Mouse (Mus musculus) hindbrain, embryonic 15.5 days (tissue): ENCODE measurements at regions not wholly inside any gene's neighbourhood (a gene's known extent, or its start where the extent isn't known, plus 50 kb on each side); places are given as distances from the start of the nearest gene placed in this dataset. TPM values are rescaled to one million over a fixed set of nuclear protein-coding genes. Genes with fewer than 3 reads are reported as not detected.

ENCODE experiments used
- ATAC-seq: fragments of 200-750 bp; cut with Nextera tagmentation; 2 replicates; pipeline ENCODE4 v1.8.0; 2017; ENCODE audit warnings: low read depth, moderate number of reproducible peaks, moderate TSS enrichment; ENCODE audit not compliant: low FRiP score
- H3K27ac ChIP-seq: fragments of 300-500 bp; sonication (generic); replicated peaks from 2 replicates; pipeline ENCODE4 v1.5.1; 2015; ENCODE audit warnings: mild to moderate bottlenecking, inconsistent platforms
- H3K27me3 ChIP-seq: fragments of 300-500 bp; sonication (generic); 2 replicates; pipeline ENCODE4 v1.6.1; 2015; ENCODE audit warnings: control low read depth, inconsistent platforms
- H3K36me3 ChIP-seq: fragments of 300-500 bp; sonication (generic); 2 replicates; pipeline ENCODE4 v1.6.1; 2015; ENCODE audit warnings: control low read depth, inconsistent platforms
- H3K4me1 ChIP-seq: fragments of 300-500 bp; sonication (generic); replicated peaks from 2 replicates; pipeline ENCODE4 v1.6.1; 2015; ENCODE audit warnings: control low read depth, inconsistent platforms
- H3K4me2 ChIP-seq: fragments of 300-500 bp; sonication (generic); 2 replicates; pipeline ENCODE4 v1.6.1; 2015; ENCODE audit warnings: moderate library complexity, mild to moderate bottlenecking, inconsistent platforms
- H3K4me3 ChIP-seq: fragments of 300-500 bp; sonication (generic); 2 replicates; pipeline ENCODE4 v1.5.1; 2015; ENCODE audit warnings: mild to moderate bottlenecking, inconsistent platforms
- H3K9ac ChIP-seq: fragments of 300-500 bp; sonication (generic); 2 replicates; pipeline ENCODE4 v1.6.1; 2015; ENCODE audit warnings: inconsistent platforms
- H3K9me3 ChIP-seq: fragments of 300-500 bp; sonication (generic); 2 replicates; pipeline ENCODE4 v1.6.1; 2016; ENCODE audit warnings: control low read depth, inconsistent platforms
- WGBS: fragments of 180-500 bp; shearing (Covaris S2); methylation state at CpG from one replicate; pipeline ENCODE4 v1.1.7; 2015; 5-methylcytosine and 5-hydroxymethylcytosine counted together
- microRNA-seq: library from miRNA; unstranded; fragments of <30 nt; microRNA quantifications from one replicate; pipeline ENCODE4, GENCODE M21; 2016

- Histone ChIP-seq H3K4me1 (no peaks in the 10 kb centered on the region), H3K4me2 (no peak overlapping the region), H3K4me3 (no peak overlapping the region), H3K27me3 (no peaks in the 10 kb centered on the region), H3K27ac (no peak overlapping the region), H3K36me3 (no peaks in the 10 kb centered on the region), H3K9me3 (no peaks in the 10 kb centered on the region), H3K9ac (no peak overlapping the region)
- no peak for ATAC-seq
Observed at GRCm38 (mm10) chr4:93412695-93413094, 77.4 kb upstream of the Tusc1 start.

- Histone ChIP-seq H3K9ac (no peak overlapping the region), H3K27me3 (no peaks in the 10 kb centered on the region), H3K4me2 (no peak overlapping the region), H3K4me1 (no peaks in the 10 kb centered on the region), H3K36me3 (no peaks in the 10 kb centered on the region), H3K9me3 (no peaks in the 10 kb centered on the region), H3K4me3 (no peak overlapping the region), H3K27ac (no peak overlapping the region)
- WGBS: 24% methylated on average over 2 of the region's 2 CpGs
- no peak for ATAC-seq
Observed at GRCm38 (mm10) chr4:93406876-93407275, 71.6 kb upstream of the Tusc1 start.

- Histone ChIP-seq H3K4me1 (no peaks in the 10 kb centered on the region), H3K27ac (no peak overlapping the region), H3K36me3 (no peaks in the 10 kb centered on the region), H3K9me3 (no peaks in the 10 kb centered on the region), H3K9ac (no peak overlapping the region), H3K4me2 (no peak overlapping the region), H3K27me3 (no peaks in the 10 kb centered on the region), H3K4me3 (no peak overlapping the region)
- no peak for ATAC-seq
Observed at GRCm38 (mm10) chr4:93400579-93400978, 65.3 kb upstream of the Tusc1 start.

Small RNA genes in the stretch of these regions (microRNA-seq; reads per million reads assigned to microRNA genes)
- gene Gm22619: not detected
